Mouse (Mus musculus) spleen, adult 18-20 months (tissue): ENCODE measurements around the gene Defb15.
"Not testable (repeated sequence)": the region's sequence is repeated elsewhere in the genome, so short reads cannot be mapped to it uniquely, and the experiment has no call there.

Experiments
- DNase-seq, 2 experiments: peaks; one replicate each; pipeline ENCODE4 v3.0.0; 2022; ENCODE audit warnings: mixed read lengths in 2 of 2

Defb15 gene

DNA sequence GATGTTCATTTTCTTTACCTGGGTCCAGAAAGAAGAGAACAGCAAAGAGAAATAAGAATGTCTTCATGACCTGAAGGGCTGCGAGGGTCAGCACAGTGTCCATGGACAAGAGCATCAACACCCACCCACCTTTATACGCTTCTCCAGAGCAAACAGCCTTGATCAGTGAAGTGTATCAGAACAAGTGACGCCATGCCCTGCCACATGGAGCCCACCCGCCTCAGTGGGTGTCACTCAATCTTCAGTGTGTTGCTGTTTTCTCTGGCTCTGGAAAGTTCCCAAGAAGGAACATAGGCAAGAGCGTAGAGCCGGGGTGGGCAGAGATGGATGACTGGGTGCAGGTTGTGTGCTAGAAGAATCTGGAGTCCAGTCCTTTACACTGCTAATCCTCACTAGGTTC is at the start of gene Defb15:
Gene Defb15, minus strand, starts transcription at position 101 of the 400 bp plus-strand sequence.
- DNase-seq: no peak

DNA sequence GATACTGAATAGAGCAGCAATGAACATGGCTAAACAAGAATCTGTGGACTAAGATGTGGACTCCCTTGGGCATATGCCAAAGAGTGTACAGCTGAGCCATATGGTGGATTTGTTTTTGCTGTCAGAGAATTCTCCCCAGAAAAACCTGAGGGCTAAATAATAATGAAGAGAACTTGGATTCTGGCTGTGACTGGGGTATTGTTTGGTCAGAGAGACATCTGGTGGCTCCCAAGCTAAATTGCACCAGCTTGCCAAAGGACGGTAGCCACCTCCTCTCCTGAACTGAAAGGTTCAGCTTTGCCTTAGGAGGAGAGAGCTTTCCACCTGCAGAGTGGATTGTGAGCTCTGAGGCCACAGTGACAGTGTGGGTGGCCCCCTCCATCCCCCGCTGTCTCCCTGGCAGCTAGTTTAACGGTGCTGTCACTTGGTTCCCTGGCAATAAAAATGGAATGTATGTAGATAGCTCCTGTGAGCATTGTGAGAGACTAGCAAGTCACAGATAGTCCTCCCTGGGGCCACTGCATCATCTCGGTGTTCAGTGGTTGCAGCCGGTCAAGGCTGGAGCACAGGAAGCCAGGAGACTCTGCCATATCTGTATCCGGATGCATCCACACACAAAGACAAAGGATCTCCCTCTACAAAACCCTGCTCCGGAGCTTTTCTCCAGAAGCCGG is 49.3 kb upstream of the Defb15 start:
- DNase-seq: no peak

DNA sequence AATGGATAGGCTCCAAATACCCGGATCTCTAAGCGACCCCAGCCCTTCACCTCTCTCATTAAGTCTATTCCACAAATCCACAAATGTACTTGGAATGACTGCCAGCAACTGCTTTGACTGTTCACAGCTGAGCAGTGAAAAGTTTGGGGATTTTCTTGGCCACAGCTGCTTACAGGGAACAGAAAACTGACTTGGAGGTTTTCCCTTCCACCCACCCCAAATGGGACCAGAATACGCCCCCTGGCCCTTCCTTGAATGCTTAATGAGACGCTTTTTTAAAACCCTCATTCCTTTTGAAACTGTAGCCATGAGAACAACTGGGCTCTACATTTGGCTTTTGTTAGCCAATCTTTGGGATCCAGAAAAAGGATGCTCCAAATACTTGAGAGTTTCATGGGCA is 45.7 kb upstream of the Defb15 start:
- no peak for DNase-seq

DNA sequence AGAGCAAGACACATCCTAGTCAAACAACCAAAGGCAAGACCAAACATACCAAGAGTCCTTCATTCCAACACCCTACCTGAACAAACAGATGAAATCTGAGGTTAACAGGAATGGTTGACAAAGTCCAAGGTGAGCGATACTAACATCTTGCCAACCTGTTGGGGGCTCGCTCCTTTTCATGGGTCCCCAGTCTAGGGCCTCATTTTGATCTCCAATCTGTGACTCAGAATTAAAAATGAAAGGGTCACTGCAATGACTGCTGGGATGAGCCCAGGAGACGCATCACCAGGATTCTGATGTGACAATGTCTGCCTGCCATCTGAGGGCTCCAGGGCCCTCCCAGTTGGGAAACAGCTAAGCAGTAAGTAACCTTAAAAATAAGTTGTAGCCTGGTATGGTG is 37.0 kb upstream of the Defb15 start, which contains the start of gene Ccdc70:
Gene Ccdc70, plus strand, starts transcription at position 301 of the 400 bp plus-strand sequence.
- DNase-seq: no peak

DNA sequence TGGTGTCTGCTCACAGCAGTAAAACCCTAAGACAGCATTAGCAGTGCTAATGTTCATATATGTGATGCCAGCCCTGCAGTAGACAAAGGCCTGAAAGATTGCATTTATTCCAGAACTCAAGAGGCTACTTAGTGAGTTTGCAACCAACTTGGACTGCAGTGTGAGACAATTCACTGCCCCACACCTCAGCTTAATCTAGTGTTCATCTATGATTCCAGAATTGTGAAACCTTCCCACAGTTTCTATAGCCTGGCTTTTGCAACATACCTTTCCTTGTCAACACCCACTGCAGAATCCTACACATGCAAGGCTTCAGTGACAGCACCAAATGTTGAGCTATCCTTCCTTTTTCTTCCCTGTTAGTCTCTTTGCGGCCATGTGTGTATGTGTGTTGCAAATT is 34.1 kb upstream of the Defb15 start:
- DNase-seq: no peak

DNA sequence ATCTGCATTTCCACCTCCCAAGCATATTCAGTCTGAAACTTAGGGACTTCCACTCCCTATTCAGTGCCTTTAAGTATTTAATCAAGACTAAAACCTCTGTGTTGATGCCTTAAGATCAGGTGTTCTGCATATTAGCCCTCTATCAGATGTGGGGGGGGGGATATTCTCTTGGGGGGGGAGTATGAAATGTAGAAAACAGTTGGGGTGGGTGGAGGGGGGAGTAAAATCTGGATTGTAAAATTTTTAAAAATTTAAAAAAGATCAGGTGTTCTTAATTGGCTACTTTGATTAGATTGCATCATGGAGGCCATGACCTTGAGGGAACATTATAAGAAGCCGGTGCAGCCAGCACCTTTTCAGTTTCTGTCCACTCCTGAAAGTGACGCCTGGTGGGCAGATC is 25.9 kb upstream of the Defb15 start, which contains the start of gene Fam90a1a:
Gene Fam90a1a, plus strand, starts transcription at position 301 of the 400 bp plus-strand sequence.
- no peak for DNase-seq

DNA sequence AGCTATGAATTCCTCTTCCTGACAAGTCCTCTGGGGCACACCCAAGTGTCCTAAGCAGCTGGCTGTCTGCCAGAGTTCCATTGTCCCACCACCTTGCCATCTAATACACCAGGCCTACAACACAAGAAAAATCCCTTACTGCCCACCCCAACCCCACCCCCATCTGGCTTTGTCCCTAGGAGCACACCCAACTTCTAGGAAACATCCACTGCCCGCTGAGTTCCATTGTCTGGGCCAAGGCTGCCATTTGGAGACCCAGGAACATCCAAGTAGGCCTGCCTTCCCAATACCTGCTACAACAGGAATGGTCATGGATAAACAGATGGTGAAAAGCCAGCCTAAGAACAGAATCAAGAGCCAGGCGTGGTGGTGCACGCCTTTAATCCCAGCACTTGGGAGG is 23.8 kb upstream of the Defb15 start:
- DNase-seq: no peak

DNA sequence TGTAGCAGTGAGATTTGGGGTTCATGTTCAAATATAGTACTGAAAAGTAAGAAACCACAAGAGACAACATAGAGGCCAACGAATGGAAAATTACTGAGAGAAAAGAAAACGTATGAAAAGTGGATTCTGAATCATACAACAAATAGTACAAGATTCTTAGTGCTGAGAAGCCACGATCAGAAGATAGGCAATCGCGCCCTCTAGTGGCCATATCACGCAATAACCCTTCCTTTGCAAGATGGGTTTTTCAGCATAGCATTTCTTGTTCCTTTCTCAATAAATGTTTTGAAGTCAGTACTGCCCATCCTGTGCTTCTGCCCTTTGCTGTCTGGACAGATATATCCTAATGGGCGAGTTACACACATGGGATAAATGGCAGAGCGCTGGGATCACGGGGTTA is 22.8 kb upstream of the Defb15 start:
- peak in 1 of 2 experiments; percentile 3 for DNase-seq

DNA sequence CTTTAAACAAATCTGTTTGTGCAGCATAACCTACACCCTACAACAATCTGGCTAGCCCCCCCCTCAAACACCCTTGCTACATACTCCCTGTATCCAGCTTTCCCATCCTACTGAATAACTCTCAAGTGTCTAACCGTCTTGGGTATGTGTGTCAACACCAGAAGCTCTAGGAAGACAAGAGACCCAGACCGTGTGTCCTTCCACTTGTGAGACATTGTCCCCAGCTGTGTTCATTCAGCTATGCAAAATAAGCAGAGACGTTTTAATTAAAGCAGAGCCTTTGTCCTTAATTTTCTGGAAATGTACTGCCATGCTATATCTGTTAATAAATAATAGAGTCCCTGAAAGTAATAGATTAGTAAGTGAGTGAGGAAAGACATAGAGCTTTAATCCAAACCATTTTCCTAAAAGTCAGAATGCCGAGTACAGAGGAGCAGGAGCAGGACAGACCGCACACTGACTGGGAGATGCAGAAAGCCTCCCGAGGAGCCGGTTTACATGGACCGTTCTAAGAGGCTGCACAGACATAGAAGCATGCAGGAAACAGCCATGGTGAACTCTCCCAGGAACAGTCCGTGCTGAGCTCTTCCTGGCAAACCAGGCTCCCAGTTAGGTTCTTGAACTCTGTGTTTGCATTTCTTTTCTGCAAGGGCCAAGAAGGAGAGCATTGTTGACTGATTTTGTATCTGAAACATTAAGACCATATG is 15.0 kb upstream of the Defb15 start:
- no peak for DNase-seq

DNA sequence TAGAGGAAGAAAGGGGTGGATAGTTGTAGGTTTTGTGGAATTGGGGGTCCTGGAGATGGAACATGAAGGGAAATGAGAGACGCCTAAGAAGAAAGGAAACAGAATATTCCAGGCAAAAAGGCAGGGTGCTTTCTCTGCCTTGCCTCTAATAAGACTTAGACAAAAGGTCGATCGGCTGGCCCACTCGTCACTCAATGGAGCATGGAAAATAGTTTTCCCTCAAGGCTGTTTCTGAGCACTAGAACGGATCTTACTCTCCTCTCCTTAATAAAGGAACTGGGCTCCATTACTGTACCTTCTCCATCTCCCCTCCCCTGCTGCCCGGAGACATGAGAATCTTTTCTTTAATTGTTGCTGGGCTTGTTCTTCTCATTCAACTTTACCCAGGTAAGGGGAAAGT is 14.0 kb upstream of the Defb15 start, which contains the start of gene Defb13:
Gene Defb13, plus strand, starts transcription at position 301 of the 400 bp plus-strand sequence.
- DNase-seq: no peak

DNA sequence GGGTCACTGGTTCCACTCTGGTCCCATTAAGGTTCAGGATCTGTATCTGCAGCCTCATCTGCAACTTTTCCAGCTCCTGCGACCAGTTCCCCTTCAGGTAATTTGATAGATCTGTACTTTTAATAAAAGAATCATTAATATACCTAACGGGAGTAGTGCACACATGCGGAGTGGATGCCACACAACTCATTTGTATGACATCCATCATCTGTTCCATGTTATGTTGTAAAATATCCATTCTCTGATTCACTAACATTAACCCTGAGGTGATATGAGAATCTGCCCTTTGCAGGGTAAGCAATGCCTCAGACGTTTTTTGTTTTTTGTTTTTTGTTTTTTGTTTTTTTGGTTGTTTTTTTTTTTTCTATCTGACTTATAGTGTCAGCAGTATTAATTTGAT is 5.5 kb upstream of the Defb15 start, which contains the start of gene Defb35:
Gene Defb35, plus strand, starts transcription at position 301 of the 400 bp plus-strand sequence.
- DNase-seq: not testable (repeated sequence)

DNA sequence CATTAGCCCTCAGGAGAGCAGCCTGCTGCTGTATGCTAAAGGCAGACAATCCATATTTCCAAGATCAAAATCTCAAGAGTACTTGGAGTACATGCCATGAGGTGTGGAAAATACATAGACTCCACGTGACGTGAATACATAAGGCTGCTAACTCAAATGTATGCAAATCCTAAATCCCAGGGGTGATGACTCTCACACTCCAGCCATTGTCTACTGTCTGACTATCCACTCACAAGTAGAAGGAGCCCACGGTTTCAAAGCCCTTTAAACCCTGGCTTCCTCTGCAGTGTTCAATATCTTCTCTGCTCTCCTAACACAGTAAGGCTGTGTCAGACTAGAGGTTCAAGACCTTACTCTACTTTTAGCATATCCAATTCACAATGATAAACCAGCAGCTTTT is 1.8 kb downstream of the Defb15 start:
- DNase-seq: not testable (repeated sequence)

DNA sequence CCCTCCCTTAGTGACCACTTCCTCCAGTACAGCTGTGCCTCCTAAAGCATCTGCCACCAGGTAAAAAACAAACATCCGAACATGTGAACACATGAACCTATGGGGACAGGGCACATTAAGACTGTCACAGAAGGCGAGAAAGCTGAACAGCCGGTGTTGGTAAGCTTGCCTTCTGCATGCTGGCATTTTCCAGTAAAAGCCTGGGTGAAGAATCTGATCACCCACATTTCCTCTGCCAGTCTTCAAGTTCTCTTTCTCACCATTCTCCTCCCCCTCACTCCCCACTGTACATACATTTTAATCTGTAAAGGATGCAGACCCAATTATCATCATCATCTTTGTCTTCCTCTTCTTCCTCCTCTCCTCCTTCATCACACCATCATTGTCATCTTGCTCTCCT is 16.9 kb downstream of the Defb15 start:
- no peak for DNase-seq

DNA sequence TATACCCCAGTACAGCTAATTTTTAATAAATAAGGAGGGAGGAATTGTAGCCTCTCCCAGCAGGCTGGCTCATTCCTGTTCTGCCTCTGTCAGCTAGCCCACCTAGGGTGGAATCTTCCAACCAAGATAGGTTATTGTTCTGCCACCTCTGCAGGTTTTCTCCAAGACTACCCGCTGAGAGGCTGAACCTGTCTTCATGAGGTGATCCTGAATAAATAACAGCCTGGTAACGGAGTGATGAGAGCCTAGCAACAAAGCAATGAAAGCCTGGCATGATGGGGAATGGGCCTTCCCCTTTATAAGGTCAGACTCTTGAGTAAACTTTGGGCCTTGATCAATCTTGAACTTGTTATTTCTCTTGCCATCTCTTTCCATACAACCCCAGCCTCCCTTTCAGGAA is 20.0 kb downstream of the Defb15 start:
- no peak for DNase-seq

DNA sequence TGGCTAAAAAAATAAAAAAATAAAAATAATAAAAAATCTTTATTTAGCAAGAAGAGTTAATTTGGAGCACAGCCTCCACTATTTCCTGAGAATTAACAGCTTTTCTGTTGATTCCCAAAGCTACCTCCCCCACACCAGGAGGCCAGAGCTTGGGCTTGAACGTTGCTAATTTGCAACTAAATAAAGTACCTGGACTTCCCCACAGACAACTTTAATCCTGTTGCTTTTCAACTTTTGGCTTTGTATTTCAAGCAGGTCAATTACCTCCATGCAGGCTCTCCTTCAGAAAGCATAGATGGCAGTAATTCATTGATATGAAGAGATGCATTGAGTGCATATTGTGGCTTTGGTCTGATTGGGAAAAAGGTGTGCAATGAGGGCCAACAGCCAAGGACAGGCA is 20.6 kb downstream of the Defb15 start:
- no peak for DNase-seq

DNA sequence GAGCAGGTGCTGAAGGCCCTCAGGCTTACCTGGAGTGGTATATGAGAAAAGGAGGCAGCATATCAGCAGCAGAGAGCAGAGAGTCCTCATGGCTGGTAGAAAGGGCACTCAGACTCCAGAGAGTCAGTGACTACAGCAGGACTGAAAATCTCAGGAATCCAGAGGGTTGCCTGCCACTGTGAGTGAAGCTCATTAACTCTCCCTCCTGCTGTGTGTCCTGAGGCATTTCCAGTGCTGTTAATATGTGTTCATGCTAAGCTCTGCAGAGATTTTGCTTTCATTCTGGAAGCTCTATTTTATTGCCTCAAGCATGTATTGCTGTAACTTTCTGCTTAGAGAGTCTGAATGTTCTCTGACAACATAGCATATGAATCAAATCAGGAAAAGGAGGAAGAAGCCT is 26.2 kb downstream of the Defb15 start, which contains the start of gene Defb11:
Gene Defb11, minus strand, starts transcription at position 123 of the 400 bp plus-strand sequence.
- DNase-seq: not testable (repeated sequence)

DNA sequence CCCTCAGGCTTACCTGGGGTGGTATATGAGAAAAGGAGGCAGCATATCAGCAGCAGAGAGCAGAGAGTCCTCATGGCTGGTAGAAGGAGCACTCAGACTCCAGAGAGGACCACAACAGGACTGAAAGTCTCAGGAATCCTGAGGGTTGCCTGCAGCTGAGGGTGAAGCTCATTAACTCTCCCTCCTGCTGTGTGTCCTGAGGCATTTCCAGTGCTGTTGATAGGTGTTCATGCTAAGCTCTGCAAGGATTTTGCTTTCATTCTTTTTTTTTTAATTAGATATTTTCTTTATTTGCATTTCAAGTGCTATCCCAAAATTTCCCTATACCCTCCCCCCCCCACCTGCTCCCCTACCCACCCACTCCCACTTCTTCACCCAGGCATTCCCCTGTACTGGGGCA is 47.2 kb downstream of the Defb15 start, which contains the start of gene Defb9:
Gene Defb9, minus strand, starts transcription at position 101 of the 400 bp plus-strand sequence.
- not testable (repeated sequence) for DNase-seq
